Mouse (Mus musculus) heart, embryonic 14.5 days (tissue): Measurements from ENCODE around the gene Luc7l2. TPM values are rescaled to one million over a fixed set of nuclear protein-coding genes. Genes with fewer than 3 reads are reported as not detected.
A peak's percentile ranks its signal among the peaks of the same experiment; 100 is the strongest.
"Not testable (repeated sequence)": the region's sequence is repeated elsewhere in the genome, so short reads cannot be mapped to it uniquely, and the experiment has no call there.

Experiments
- ATAC-seq: fragments of 200-750 bp; cut with Nextera tagmentation; 2 replicates; pipeline ENCODE4 v1.8.0; 2017; ENCODE audit warnings: low read depth, moderate TSS enrichment; ENCODE audit not compliant: insufficient number of reproducible peaks, insufficient read depth, low FRiP score
- H3K27ac ChIP-seq, 2 experiments: fragments of 200-500 bp in 1 of 2; fragments of 300-500 bp in 1 of 2; sonication (generic) in 1 of 2; replicated peaks in 1 of 2; 2 replicates each; pipeline ENCODE4 v1.5.1; 2012 to 2014; ENCODE audit warnings: low read depth in 2 of 2, low read length in 2 of 2, control low read depth in 1 of 2, mild to moderate bottlenecking in 1 of 2, mixed read lengths in 1 of 2; ENCODE audit not compliant: control insufficient read depth in 1 of 2, insufficient read depth in 1 of 2
- H3K27me3 ChIP-seq: fragments of 300-500 bp; sonication (generic); 2 replicates; pipeline ENCODE4 v1.6.1; 2014; ENCODE audit warnings: mild to moderate bottlenecking, low read length, control low read depth; ENCODE audit not compliant: control insufficient read depth, insufficient read depth
- H3K36me3 ChIP-seq: fragments of 300-500 bp; sonication (generic); 2 replicates; pipeline ENCODE4 v1.6.1; 2014; ENCODE audit warnings: mild to moderate bottlenecking, control low read depth, low read length, mixed read lengths; ENCODE audit not compliant: control insufficient read depth, insufficient read depth
- H3K4me1 ChIP-seq, 2 experiments: fragments of 200-500 bp in 1 of 2; fragments of 300-500 bp in 1 of 2; sonication (generic) in 1 of 2; 2 replicates each; pipeline ENCODE4 v1.6.1; 2012 to 2014; ENCODE audit warnings: low read length in 2 of 2, control low read depth in 1 of 2, mixed read lengths in 1 of 2; ENCODE audit not compliant: control insufficient read depth in 2 of 2, insufficient read depth in 2 of 2
- H3K4me2 ChIP-seq: fragments of 300-500 bp; sonication (generic); 2 replicates; pipeline ENCODE4 v1.6.1; 2014; ENCODE audit warnings: mild to moderate bottlenecking, low read length
- H3K4me3 ChIP-seq, 2 experiments: fragments of 200-500 bp in 1 of 2; fragments of 300-500 bp in 1 of 2; sonication (generic) in 1 of 2; 2 replicates each; pipeline ENCODE4 v1.5.1; 2012 to 2014; ENCODE audit warnings: low read length in 2 of 2, mild to moderate bottlenecking in 2 of 2, control low read depth in 1 of 2, low read depth in 1 of 2, moderate library complexity in 1 of 2; ENCODE audit not compliant: control insufficient read depth in 1 of 2, insufficient read depth in 1 of 2
- H3K9ac ChIP-seq: fragments of 300-500 bp; sonication (generic); 2 replicates; pipeline ENCODE4 v1.6.1; 2014; ENCODE audit warnings: mild to moderate bottlenecking, low read length
- H3K9me3 ChIP-seq: fragments of 300-500 bp; sonication (generic); 2 replicates; pipeline ENCODE4 v1.6.1; 2016; ENCODE audit warnings: low read length, control low read depth; ENCODE audit not compliant: control insufficient read depth
- WGBS: fragments of 180-500 bp; shearing (Covaris S2); extraction: QIAGEN DNeasy Blood & Tissue Kit; methylation state at CpG from one replicate; pipeline ENCODE4 v1.1.7; 2014; 5-methylcytosine and 5-hydroxymethylcytosine counted together
- polyA plus RNA-seq: library from polyadenylated mRNA; unstranded; fragments of >200 nt; fragmentation: Nextera tagmentation; extraction: Ambion mirVana; gene quantifications from 2 replicates; pipeline ENCODE4 v1.2.1, GENCODE M21; 2014

Luc7l2 gene
- polyA plus RNA-seq, 1 experiment from 2014 or later, result 48.0 TPM

DNA sequence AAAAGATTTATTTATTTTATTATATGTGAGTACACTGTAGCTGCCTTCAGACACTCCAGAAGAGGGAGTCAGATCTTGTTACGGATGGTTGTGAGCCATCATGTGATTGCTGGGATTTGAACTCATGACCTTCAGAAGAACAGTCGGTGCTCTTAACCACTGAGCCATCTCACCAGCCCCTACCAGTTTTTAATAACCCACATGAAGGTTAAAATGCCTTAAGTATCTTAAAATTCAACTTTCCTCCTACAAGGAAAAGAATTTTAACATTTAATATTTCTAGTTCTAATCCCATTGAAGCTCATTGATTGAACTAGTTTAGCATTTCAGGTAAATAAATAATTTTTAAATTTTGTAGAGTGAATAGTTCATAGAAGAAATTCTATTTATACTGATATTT is 4.1 kb upstream of the Luc7l2 start:
- 90% methylated on average over 2 of the region's 2 CpGs for whole genome bisulfite sequencing
- not testable (repeated sequence) for ATAC-seq

GRCm38 (mm10) chr6:38547707-38548106 is 3.4 kb upstream of the Luc7l2 start:
- H3K9ac ChIP-seq, result 0 out of 2 replicates have a peak overlapping the region, but pooled peaks have one; percentile 9
- no peaks in the 10 kb centered on the region for H3K36me3 ChIP-seq
- peak overlapping the region; percentile 20 to 84 for H3K27ac ChIP-seq
- H3K4me1 ChIP-seq, result peaks cover 5 to 14% of the 10 kb centered on the region in 2 experiments; a peak in 3 of 4 replicates
- H3K27me3 ChIP-seq, result no peaks in the 10 kb centered on the region
- no peaks in the 10 kb centered on the region for H3K9me3 ChIP-seq
- H3K4me2 ChIP-seq, result no peak overlapping the region
- 23% methylated on average over 1 of the region's 1 CpGs for WGBS
- no peak overlapping the region for H3K4me3 ChIP-seq
- ATAC-seq, result no peak

More for the DNA sequence above, 4.1 kb upstream of the Luc7l2 start:
- H3K36me3 ChIP-seq, H3K9ac ChIP-seq, H3K4me2 ChIP-seq, H3K27me3 ChIP-seq, H3K4me3 ChIP-seq, H3K27ac ChIP-seq, H3K9me3 ChIP-seq: not testable (repeated sequence)
- peaks cover 5 to 14% of the 10 kb centered on the region in 2 experiments; a peak in 3 of 4 replicates for H3K4me1 ChIP-seq

- not testable (repeated sequence) for H3K4me3 ChIP-seq, H3K36me3 ChIP-seq, H3K4me2 ChIP-seq, H3K9me3 ChIP-seq, H3K27ac ChIP-seq, H3K9ac ChIP-seq, H3K27me3 ChIP-seq, ATAC-seq
- H3K4me1 ChIP-seq, result peaks cover 5 to 14% of the 10 kb centered on the region in 2 experiments; a peak in 3 of 4 replicates
- WGBS, result 91% methylated on average over 7 of the region's 7 CpGs
These were observed 2.5 kb upstream of the Luc7l2 start for GRCm38 (mm10) chr6:38548595-38548994.

DNA sequence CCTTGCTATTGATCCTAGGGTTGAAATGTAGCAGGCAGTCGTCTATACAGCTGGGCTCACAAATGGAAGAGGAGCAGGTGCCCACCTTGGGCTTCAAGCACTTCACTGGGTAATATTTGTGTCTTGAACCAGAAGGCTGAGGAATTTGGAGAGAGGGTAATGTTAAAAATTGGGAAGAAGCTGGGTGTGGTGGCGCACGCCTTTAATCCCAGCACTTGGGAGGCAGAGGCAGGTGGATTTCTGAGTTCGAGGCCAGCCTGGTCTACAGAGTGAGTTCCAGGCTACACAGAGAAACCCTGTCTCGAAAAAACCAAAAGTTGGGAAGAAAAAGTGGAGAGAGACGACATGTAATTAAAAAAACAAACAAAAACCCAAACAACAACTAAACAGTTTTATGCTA is 1.3 kb upstream of the Luc7l2 start:
- Histone ChIP-seq H3K4me1 (peaks cover 7 to 25% of the 10 kb centered on the region in 2 experiments; a peak in 3 of 4 replicates), H3K9ac (peak overlapping the region; percentile 97), H3K4me3 (peak overlapping the region in 1 of 2 experiments; percentile 81; a peak in 2 of 4 replicates), H3K4me2 (peak overlapping the region; percentile 78), H3K27ac (peak overlapping the region; percentile 100; a peak in 3 of 4 replicates)
- ATAC-seq, H3K36me3 ChIP-seq, H3K27me3 ChIP-seq, H3K9me3 ChIP-seq: not testable (repeated sequence)
- whole genome bisulfite sequencing, result 81% methylated on average over 6 of the region's 6 CpGs

GRCm38 (mm10) chr6:38550250-38551061 is 678 bp upstream of the Luc7l2 start:
- H3K27me3 ChIP-seq, result no peaks in the 10 kb centered on the region
- ATAC-seq, result peak; percentile 45
- H3K9ac ChIP-seq, result peak overlapping the region; percentile 97
- H3K27ac ChIP-seq, result peak overlapping the region; percentile 100
- peaks cover 7 to 27% of the 10 kb centered on the region in 2 experiments; a peak in 3 of 4 replicates for H3K4me1 ChIP-seq
- peaks cover 9% of the 10 kb centered on the region; the same call in 1 of the 2 replicates for H3K36me3 ChIP-seq
- peak overlapping the region; percentile 81 to 95 for H3K4me3 ChIP-seq
- H3K9me3 ChIP-seq, result no peaks in the 10 kb centered on the region
- 7% methylated on average over 28 of the region's 28 CpGs for WGBS
- peak overlapping the region; percentile 78 for H3K4me2 ChIP-seq

GRCm38 (mm10) chr6:38551989-38552635 is 978 bp downstream of the Luc7l2 start:
- Histone ChIP-seq H3K4me2 (peak overlapping the region; percentile 67), H3K9ac (peak overlapping the region; percentile 96), H3K4me1 (peaks cover 7 to 32% of the 10 kb centered on the region in 2 experiments; a peak in 3 of 4 replicates), H3K27ac (peak overlapping the region; percentile 85 to 100), H3K27me3 (no peaks in the 10 kb centered on the region), H3K36me3 (peaks cover 10% of the 10 kb centered on the region; the same call in 1 of the 2 replicates), H3K9me3 (no peaks in the 10 kb centered on the region), H3K4me3 (peak overlapping the region; percentile 81 to 99)
- WGBS, result 0% methylated on average over 30 of the region's 32 CpGs
- peak; percentile 92 for ATAC-seq

DNA sequence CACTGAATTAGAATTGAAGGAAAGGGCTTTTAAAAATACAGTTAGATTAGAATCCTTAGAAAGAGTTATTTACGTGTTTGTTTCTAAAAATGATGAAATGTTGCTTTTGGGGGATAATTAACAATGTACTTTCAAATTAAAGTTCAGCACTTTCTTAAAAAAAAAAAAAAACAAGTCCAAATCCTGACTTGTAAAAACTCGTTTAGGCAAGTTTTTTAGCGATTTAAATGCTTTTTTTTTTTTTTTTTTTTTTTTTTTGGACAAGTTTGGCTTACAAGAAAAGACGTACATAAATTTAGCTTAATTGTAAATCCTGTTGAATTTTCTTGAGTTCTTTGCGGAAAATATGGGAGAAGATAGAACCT is 1.5 kb downstream of the Luc7l2 start:
- Histone ChIP-seq H3K4me3 (peak overlapping the region in 1 of 2 experiments; percentile 81; a peak in 3 of 4 replicates), H3K27ac (no peak overlapping the region), H3K9ac (peak overlapping the region; percentile 96), H3K4me2 (peak overlapping the region; percentile 67), H3K36me3 (peaks cover 10% of the 10 kb centered on the region; the same call in 1 of the 2 replicates), H3K9me3 (no peaks in the 10 kb centered on the region), H3K4me1 (peaks cover 5 to 33% of the 10 kb centered on the region in 2 experiments; a peak in 3 of 4 replicates), H3K27me3 (no peaks in the 10 kb centered on the region)
- WGBS, result 18% methylated on average over 5 of the region's 5 CpGs
- ATAC-seq, result no peak
